Mouse (Mus musculus) liver, adult 2 months (tissue): Measurements from ENCODE around the gene Odaph. TPM values are rescaled to one million over a fixed set of nuclear protein-coding genes. Genes with fewer than 3 reads are reported as not detected.

Experiments used
- DNase-seq: peaks from one replicate; pipeline ENCODE4 v3.0.0-alpha.2; 2011; ENCODE audit warnings: low read depth, low spot score; ENCODE audit errors: extremely low read depth
- H3K27ac ChIP-seq: fragments of 200-500 bp; replicated peaks from 2 replicates; pipeline ENCODE4 v1.5.1; 2012; ENCODE audit warnings: low read depth, mild to moderate bottlenecking, control low read depth, inconsistent platforms, low read length; ENCODE audit not compliant: insufficient read depth
- H3K27me3 ChIP-seq: fragments of 200-500 bp; 2 replicates; pipeline ENCODE4 v1.6.1; 2012; ENCODE audit warnings: mild to moderate bottlenecking, moderate library complexity, low read length, inconsistent platforms; ENCODE audit not compliant: control insufficient read depth, insufficient read depth
- H3K36me3 ChIP-seq: fragments of 200-500 bp; 2 replicates; pipeline ENCODE4 v1.6.1; 2012; ENCODE audit warnings: low read length, inconsistent platforms; ENCODE audit not compliant: control insufficient read depth, insufficient read depth
- H3K4me1 ChIP-seq: fragments of 200-500 bp; 2 replicates; pipeline ENCODE4 v1.6.1; 2011; ENCODE audit warnings: low read length; ENCODE audit not compliant: control insufficient read depth, insufficient read depth
- H3K4me3 ChIP-seq: fragments of 200-500 bp; 2 replicates; pipeline ENCODE4 v1.5.1; 2011; ENCODE audit warnings: low read depth, mild to moderate bottlenecking, control low read depth, low read length, moderate library complexity; ENCODE audit not compliant: insufficient read depth
- H3K79me2 ChIP-seq: fragments of 200-500 bp; 2 replicates; pipeline ENCODE4 v1.6.1; 2012; ENCODE audit warnings: inconsistent platforms, mild to moderate bottlenecking, low read length, moderate library complexity; ENCODE audit not compliant: control insufficient read depth, insufficient read depth
- H3K9ac ChIP-seq: fragments of 200-500 bp; 2 replicates; pipeline ENCODE4 v1.6.1; 2012; ENCODE audit warnings: low read depth, mild to moderate bottlenecking, control low read depth, inconsistent platforms, low read length
- CTCF ChIP-seq: fragments of 200-500 bp; IDR thresholded peaks from 2 replicates; pipeline ENCODE4 v1.5.1; 2011; ENCODE audit warnings: low read depth, low read length, control low read depth
- POLR2A ChIP-seq: fragments of 200-500 bp; IDR thresholded peaks from 2 replicates; pipeline ENCODE4 v1.6.1; 2011; ENCODE audit warnings: low read length, control low read depth; ENCODE audit not compliant: insufficient read depth; ENCODE audit errors: extremely low read depth
- WGBS: fragments of 180-500 bp; shearing (Covaris S2); methylation state at CpG from one replicate; pipeline ENCODE4 v1.1.7; 2018; 5-methylcytosine and 5-hydroxymethylcytosine counted together
- polyA plus RNA-seq: library from polyadenylated mRNA; depleted of rRNA; stranded (reverse); fragments of >200 nt; gene quantifications from 2 replicates; pipeline ENCODE4 v1.2.3, GENCODE M21; 2012
- total RNA-seq: library from RNA; depleted of rRNA; stranded (reverse); fragments of >200 nt; gene quantifications from 2 replicates; pipeline ENCODE4 v1.2.3, GENCODE M21; 2014

Odaph gene
- total and polyA plus RNA-seq, 2 experiments, result not detected

- no peak overlapping the region for H3K27ac ChIP-seq
- peaks cover 5% of the 10 kb centered on the region; the same call in 1 of the 2 replicates for H3K4me1 ChIP-seq
- no peaks in the 10 kb centered on the region for H3K36me3 ChIP-seq
- WGBS, result 86% methylated on average over 2 of the region's 2 CpGs
- DNase-seq, result no peak
- H3K4me3 ChIP-seq, result no peak overlapping the region
- no peaks in the 10 kb centered on the region for H3K27me3 ChIP-seq
- H3K79me2 ChIP-seq, result no peaks in the 10 kb centered on the region
- H3K9ac ChIP-seq, result no peak overlapping the region
- TF ChIP-seq CTCF, result no peak
- TF ChIP-seq POLR2A, result no peak
These were observed 3.8 kb upstream of the Odaph start for GRCm38 (mm10) chr5:91983490-91983889.

GRCm38 (mm10) chr5:91985721-91986120 is 1.6 kb upstream of the Odaph start:
- peaks cover 5% of the 10 kb centered on the region; the same call in 1 of the 2 replicates for H3K4me1 ChIP-seq
- no peaks in the 10 kb centered on the region for H3K79me2 ChIP-seq
- H3K27ac ChIP-seq, result no peak overlapping the region
- H3K27me3 ChIP-seq, result no peaks in the 10 kb centered on the region
- no peak overlapping the region for H3K9ac ChIP-seq
- no peak for DNase-seq
- 70% methylated on average over 2 of the region's 2 CpGs for WGBS
- no peaks in the 10 kb centered on the region for H3K36me3 ChIP-seq
- no peak overlapping the region for H3K4me3 ChIP-seq
- TF ChIP-seq CTCF (no peak), POLR2A (no peak)

GRCm38 (mm10) chr5:91987799-91988198 is 524 bp downstream of the Odaph start:
- no peaks in the 10 kb centered on the region for H3K27me3 ChIP-seq
- H3K79me2 ChIP-seq, result no peaks in the 10 kb centered on the region
- DNase-seq, result no peak
- no peaks in the 10 kb centered on the region for H3K36me3 ChIP-seq
- H3K4me3 ChIP-seq, result no peak overlapping the region
- H3K9ac ChIP-seq, result no peak overlapping the region
- no peak overlapping the region for H3K27ac ChIP-seq
- no peaks in the 10 kb centered on the region for H3K4me1 ChIP-seq
- WGBS, result 98% methylated on average over 2 of the region's 2 CpGs
- TF ChIP-seq CTCF (no peak), POLR2A (no peak)

- H3K27me3 ChIP-seq, result no peaks in the 10 kb centered on the region
- no peak overlapping the region for H3K27ac ChIP-seq
- no peaks in the 10 kb centered on the region for H3K4me1 ChIP-seq
- WGBS, result 91% methylated on average over 9 of the region's 9 CpGs
- DNase-seq, result no peak
- no peaks in the 10 kb centered on the region for H3K79me2 ChIP-seq
- H3K4me3 ChIP-seq, result no peak overlapping the region
- no peak for TF ChIP-seq POLR2A
- TF ChIP-seq CTCF, result no peak
- no peak overlapping the region for H3K9ac ChIP-seq
- no peaks in the 10 kb centered on the region for H3K36me3 ChIP-seq
These were observed 2.0 kb downstream of the Odaph start for GRCm38 (mm10) chr5:91989261-91989660.

- H3K4me3 ChIP-seq, result no peak overlapping the region
- no peak for TF ChIP-seq CTCF
- H3K36me3 ChIP-seq, result no peaks in the 10 kb centered on the region
- no peak overlapping the region for H3K9ac ChIP-seq
- no peaks in the 10 kb centered on the region for H3K4me1 ChIP-seq
- H3K79me2 ChIP-seq, result no peaks in the 10 kb centered on the region
- WGBS, result 72% methylated on average over 6 of the region's 6 CpGs
- no peak overlapping the region for H3K27ac ChIP-seq
- no peaks in the 10 kb centered on the region for H3K27me3 ChIP-seq
- DNase-seq, result no peak
These were observed 4.1 kb downstream of the Odaph start for GRCm38 (mm10) chr5:91991191-91991937.

GRCm38 (mm10) chr5:91993061-91993460 is 5.8 kb downstream of the Odaph start:
- Histone ChIP-seq H3K27ac (no peak overlapping the region), H3K4me1 (no peaks in the 10 kb centered on the region), H3K36me3 (no peaks in the 10 kb centered on the region), H3K9ac (no peak overlapping the region), H3K79me2 (no peaks in the 10 kb centered on the region), H3K4me3 (no peak overlapping the region), H3K27me3 (no peaks in the 10 kb centered on the region)
- 93% methylated on average over 2 of the region's 2 CpGs for WGBS
- no peak for DNase-seq
- TF ChIP-seq CTCF, result no peak
- TF ChIP-seq POLR2A, result no peak
